Mouse (Mus musculus) gastrocnemius, postnatal 14 days (tissue): ENCODE measurements at regions not wholly inside any gene's neighbourhood (a gene's known extent, or its start where the extent isn't known, plus 50 kb on each side); places are given as distances from the start of the nearest gene placed in this dataset.

ENCODE experiments used
- DNase-seq: peaks from one replicate; pipeline ENCODE4 v3.0.0; 2021; ENCODE audit warnings: mixed read lengths
- intact Hi-C: fragments of 180-260 bp; cut with DNase I; formaldehyde crosslinking; loops from one replicate; pipeline ENCODE4 v1.15.1; 2025; ENCODE audit warnings: low total_unique reads

DNA sequence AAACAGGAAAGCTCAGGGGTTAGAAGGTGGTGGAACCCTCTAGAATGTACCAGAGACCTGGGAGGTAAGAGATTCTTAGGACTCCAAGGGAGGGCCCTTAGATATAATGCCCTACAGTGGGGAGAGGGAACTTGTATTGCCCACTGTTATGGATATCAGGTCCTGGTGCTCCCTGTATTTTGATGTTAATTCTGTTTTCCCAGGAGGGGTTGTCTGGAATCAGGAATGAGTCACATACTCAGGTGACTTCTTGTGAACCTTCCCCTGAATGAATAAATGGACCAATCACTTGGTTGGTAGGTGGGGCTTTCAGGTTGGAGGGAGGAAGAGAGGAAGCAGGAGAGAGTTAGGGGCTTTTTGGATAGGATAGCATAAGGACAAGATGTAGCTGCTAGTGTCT lies 533.8 kb upstream of the Htr2c start:
- DNase-seq, result no peak
- intact Hi-C loops, result no loop called here

- intact Hi-C loops, result no loop called here
- no peak for DNase-seq
These were observed 502.4 kb upstream of the Htr2c start for GRCm38 (mm10) chrX:146459891-146460290.

DNA sequence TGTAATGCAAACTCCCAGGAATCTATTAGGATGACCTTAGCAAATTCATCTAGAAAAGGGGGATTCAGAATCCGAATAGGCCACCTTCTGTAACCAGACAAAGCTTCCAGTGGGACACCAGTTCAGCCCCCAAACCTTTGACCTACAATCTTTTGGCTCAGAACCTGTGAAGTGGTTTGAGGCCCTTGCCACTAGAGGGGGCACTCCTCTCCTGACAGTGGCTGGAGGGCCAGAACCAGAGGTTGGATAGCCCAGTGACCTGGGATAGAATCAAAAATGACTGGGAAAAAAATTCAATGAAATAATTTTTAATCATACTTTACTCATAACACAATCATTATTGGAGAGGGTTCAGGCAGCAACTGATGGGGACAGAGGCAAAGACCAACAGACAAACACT lies 484.7 kb upstream of the Htr2c start:
- DNase-seq, result no peak
- intact Hi-C loops, result loop anchor here (5.0 kb wide), 1 partner anchor 205 kb away; no protein-coding TSS in a partner anchor

DNA sequence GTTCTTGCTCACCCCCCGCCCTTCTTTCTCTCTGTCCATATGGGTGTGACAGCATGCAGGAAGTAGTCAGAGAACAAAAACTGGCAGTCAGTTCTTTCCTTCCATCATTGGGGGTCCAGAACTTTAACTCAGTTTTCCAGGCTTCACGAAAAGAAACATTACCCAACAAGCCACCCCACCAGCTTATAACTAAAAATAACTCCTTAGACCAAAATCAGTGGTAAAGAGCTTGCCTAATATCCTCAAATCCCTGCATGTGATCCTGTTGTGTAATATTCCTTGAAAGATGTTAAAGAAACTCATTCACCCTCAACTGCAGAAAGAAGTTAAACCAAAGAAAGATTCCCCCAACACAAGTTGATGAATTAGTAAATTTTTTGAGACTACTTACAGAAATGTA lies 449.8 kb upstream of the Htr2c start:
- DNase-seq, result no peak
- intact Hi-C loops, result no loop called here

- intact Hi-C loops, result no loop called here
- no peak for DNase-seq
These were observed 449.1 kb upstream of the Htr2c start for GRCm38 (mm10) chrX:146513261-146513660.

- DNase-seq, result no peak
- intact Hi-C loops, result no loop called here
These were observed 433.5 kb upstream of the Htr2c start for GRCm38 (mm10) chrX:146528775-146529174.

- intact Hi-C loops, result no loop called here
These were observed 424.5 kb upstream of the Htr2c start for GRCm38 (mm10) chrX:146537811-146538210.

DNA sequence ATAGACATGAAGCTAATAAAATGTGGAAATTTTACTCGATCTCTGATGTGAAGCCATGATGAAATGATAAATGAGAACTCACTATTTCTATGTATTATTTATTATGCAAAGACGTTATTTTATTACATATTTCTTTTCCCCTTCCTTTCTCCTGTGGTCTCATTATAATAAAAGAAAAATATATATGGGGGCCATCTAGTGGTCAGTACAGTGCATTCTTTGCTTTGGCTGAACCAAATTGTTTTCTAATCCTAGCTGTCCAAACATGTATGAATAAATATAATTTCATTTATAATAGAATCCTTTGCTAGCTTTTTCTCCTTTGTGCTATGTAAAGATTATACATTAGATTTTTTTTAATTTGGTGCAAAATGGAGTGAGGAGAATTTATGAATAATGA lies 403.7 kb upstream of the Htr2c start:
- intact Hi-C loops, result no loop called here
- no peak for DNase-seq

More at GRCm38 (mm10) chrX:146537811-146538210, 424.5 kb upstream of the Htr2c start:
- DNase-seq, result no peak
